Mouse (Mus musculus): ENCODE measurements around the gene Fktn. TPM values are rescaled to one million over a fixed set of nuclear protein-coding genes. Genes with fewer than 3 reads are reported as not detected.

The Fktn gene
- 7.8 and 10.9 TPM in 2 replicates for polyA plus RNA-seq (2015; fragmentation: Nextera tagmentation; extraction: Ambion mirVana)

GRCm38 (mm10) chr4:53713704-53714050 is at the start of gene Fktn:
Gene Fktn, plus strand, starts transcription at chr4:53713998.

GRCm38 (mm10) chr4:53825821-53826605 is 112.2 kb downstream of the Fktn start, which contains the start of gene Tmem38b:
Gene Tmem38b, plus strand, starts transcription at chr4:53826045.

Other genes starting within 250 kb of the Fktn start
- gene Fsd1l, start 82.5 kb upstream of the Fktn start, polyA plus RNA-seq (2015; fragmentation: Nextera tagmentation; extraction: Ambion mirVana), result 4.2 and 4.8 TPM in 2 replicates
- gene Tal2, start 65.7 kb downstream of the Fktn start, polyA plus RNA-seq (2015; fragmentation: Nextera tagmentation; extraction: Ambion mirVana), result 0.07 TPM in 1 of 2 replicates, not detected in the other
- gene Tmem38b, start 112.0 kb downstream of the Fktn start, polyA plus RNA-seq (2015; fragmentation: Nextera tagmentation; extraction: Ambion mirVana), result 29.8 and 40.3 TPM in 2 replicates